Mouse (Mus musculus): ENCODE results near the gene Ankrd40. TPM values are rescaled to one million over a fixed set of nuclear protein-coding genes. Genes with fewer than 3 reads are reported as not detected.

Gene Ankrd40
- polyA plus RNA-seq, 1 experiment from 2014 or later = 11.1 TPM

DNA sequence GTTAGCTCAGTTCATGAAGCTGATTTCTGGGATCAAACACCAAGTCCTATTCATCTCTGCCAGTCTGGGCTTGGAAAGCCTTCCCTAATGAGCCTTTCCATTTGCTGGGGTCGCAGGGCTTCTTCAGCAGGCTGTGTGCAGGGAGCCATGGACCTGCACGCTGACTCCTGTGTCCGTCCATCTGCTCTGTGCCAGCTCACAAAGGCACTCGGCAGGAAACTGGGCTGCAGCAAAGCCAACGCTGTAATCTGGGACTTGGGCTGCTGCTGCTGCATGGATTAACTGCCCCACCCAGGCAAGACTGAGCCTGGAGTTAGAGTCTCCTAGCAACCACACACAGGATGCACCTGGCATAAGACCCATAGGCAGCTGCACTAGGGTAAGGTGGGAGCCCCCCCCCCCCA is 16.2 kb downstream of the Ankrd40 start:
- no peaks in the 10 kb centered on the region for H3K27me3 ChIP-seq (ENCODE audit: control insufficient read depth, insufficient read depth, low read length)
- no peak overlapping the region for H3K4me3 ChIP-seq (replicated peaks; ENCODE audit: low read length)
- H3K27ac ChIP-seq (ENCODE audit: low read length) = no peak overlapping the region
- H3K9me3 ChIP-seq (replicated peaks; ENCODE audit: control insufficient read depth, low read length) = no peaks in the 10 kb centered on the region
- no peak overlapping the region for H3K4me2 ChIP-seq (ENCODE audit: low read depth, low read length)
- ATAC-seq (ENCODE audit: insufficient read depth, low FRiP score) = no peak
- H3K9ac ChIP-seq (ENCODE audit: low read length) = no peak overlapping the region
- H3K4me1 ChIP-seq (ENCODE audit: control insufficient read depth, insufficient read depth, low read length) = peaks cover 32% of the 10 kb centered on the region
- H3K36me3 ChIP-seq (ENCODE audit: control insufficient read depth, insufficient read depth, low read length) = peaks cover 11% of the 10 kb centered on the region; the same call in 1 of the 2 replicates
- WGBS = 37% methylated on average over 5 of the region's 5 CpGs

GRCm38 (mm10) chr11:94344470-94344869 is 16.7 kb downstream of the Ankrd40 start:
- no peak overlapping the region for H3K9ac ChIP-seq (ENCODE audit: low read length)
- no peak overlapping the region for H3K4me3 ChIP-seq (replicated peaks; ENCODE audit: low read length)
- H3K4me2 ChIP-seq (ENCODE audit: low read depth, low read length) = no peak overlapping the region
- no peaks in the 10 kb centered on the region for H3K9me3 ChIP-seq (replicated peaks; ENCODE audit: control insufficient read depth, low read length)
- H3K4me1 ChIP-seq (ENCODE audit: control insufficient read depth, insufficient read depth, low read length) = peaks cover 32% of the 10 kb centered on the region
- H3K27ac ChIP-seq (ENCODE audit: low read length) = no peak overlapping the region
- no peaks in the 10 kb centered on the region for H3K27me3 ChIP-seq (ENCODE audit: control insufficient read depth, insufficient read depth, low read length)
- no peak for ATAC-seq (ENCODE audit: insufficient read depth, low FRiP score)
- 48% methylated on average over 1 of the region's 1 CpGs for WGBS
- H3K36me3 ChIP-seq (ENCODE audit: control insufficient read depth, insufficient read depth, low read length) = peaks cover 6% of the 10 kb centered on the region; the same call in 1 of the 2 replicates

- no peak overlapping the region for H3K4me2 ChIP-seq (ENCODE audit: low read depth, low read length)
- 73% methylated on average over 10 of the region's 10 CpGs for WGBS
- ATAC-seq (ENCODE audit: insufficient read depth, low FRiP score) = no peak
- H3K9ac ChIP-seq (ENCODE audit: low read length) = no peak overlapping the region
- H3K27ac ChIP-seq (ENCODE audit: low read length) = peak overlapping the region; percentile 75
- H3K36me3 ChIP-seq (ENCODE audit: control insufficient read depth, insufficient read depth, low read length) = no peaks in the 10 kb centered on the region
- H3K9me3 ChIP-seq (replicated peaks; ENCODE audit: control insufficient read depth, low read length) = no peaks in the 10 kb centered on the region
- H3K4me3 ChIP-seq (replicated peaks; ENCODE audit: low read length) = no peak overlapping the region
- no peaks in the 10 kb centered on the region for H3K27me3 ChIP-seq (ENCODE audit: control insufficient read depth, insufficient read depth, low read length)
- peaks cover 28% of the 10 kb centered on the region for H3K4me1 ChIP-seq (ENCODE audit: control insufficient read depth, insufficient read depth, low read length)
These were observed 18.1 kb downstream of the Ankrd40 start for GRCm38 (mm10) chr11:94345926-94346325.

DNA sequence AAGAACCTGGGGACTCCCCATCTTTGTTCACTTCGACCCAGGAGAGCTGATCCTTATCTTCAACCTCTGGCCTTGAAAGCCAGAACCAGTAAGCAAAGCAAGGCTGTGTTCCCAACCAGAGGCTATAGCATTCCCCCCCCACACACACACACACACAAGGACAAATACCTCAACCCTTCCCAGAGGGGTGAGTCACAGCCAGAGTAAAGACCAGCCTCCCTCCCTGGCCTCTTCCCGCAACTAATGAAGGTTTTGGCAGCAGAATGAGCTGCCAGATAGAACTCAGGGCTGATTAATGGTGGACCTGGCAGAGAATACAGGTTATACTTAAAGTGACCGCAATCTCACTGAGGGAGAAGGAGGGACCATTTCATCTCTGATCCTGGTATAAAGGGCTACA is 18.8 kb downstream of the Ankrd40 start:
- 19% methylated on average over 3 of the region's 3 CpGs for WGBS
- Histone ChIP-seq H3K4me3 (replicated peaks; ENCODE audit: low read length) (no peak overlapping the region), H3K27me3 (ENCODE audit: control insufficient read depth, insufficient read depth, low read length) (no peaks in the 10 kb centered on the region), H3K27ac (ENCODE audit: low read length) (peak overlapping the region; percentile 80), H3K4me2 (ENCODE audit: low read depth, low read length) (no peak overlapping the region; the same call in 1 of the 2 replicates), H3K4me1 (ENCODE audit: control insufficient read depth, insufficient read depth, low read length) (peaks cover 27% of the 10 kb centered on the region), H3K9ac (ENCODE audit: low read length) (no peak overlapping the region), H3K9me3 (replicated peaks; ENCODE audit: control insufficient read depth, low read length) (no peaks in the 10 kb centered on the region), H3K36me3 (ENCODE audit: control insufficient read depth, insufficient read depth, low read length) (no peaks in the 10 kb centered on the region)
- ATAC-seq (ENCODE audit: insufficient read depth, low FRiP score) = peak; percentile 90

GRCm38 (mm10) chr11:94347063-94347575 is 19.3 kb downstream of the Ankrd40 start:
- H3K4me3 ChIP-seq (replicated peaks; ENCODE audit: low read length) = no peak overlapping the region
- H3K4me2 ChIP-seq (ENCODE audit: low read depth, low read length) = no peak overlapping the region; the same call in 1 of the 2 replicates
- H3K4me1 ChIP-seq (ENCODE audit: control insufficient read depth, insufficient read depth, low read length) = peaks cover 24% of the 10 kb centered on the region
- peak overlapping the region; percentile 80 for H3K27ac ChIP-seq (ENCODE audit: low read length)
- H3K9me3 ChIP-seq (replicated peaks; ENCODE audit: control insufficient read depth, low read length) = no peaks in the 10 kb centered on the region
- H3K27me3 ChIP-seq (ENCODE audit: control insufficient read depth, insufficient read depth, low read length) = no peaks in the 10 kb centered on the region
- no peaks in the 10 kb centered on the region for H3K36me3 ChIP-seq (ENCODE audit: control insufficient read depth, insufficient read depth, low read length)
- WGBS = 59% methylated on average over 7 of the region's 7 CpGs
- no peak for ATAC-seq (ENCODE audit: insufficient read depth, low FRiP score)
- H3K9ac ChIP-seq (ENCODE audit: low read length) = no peak overlapping the region

DNA sequence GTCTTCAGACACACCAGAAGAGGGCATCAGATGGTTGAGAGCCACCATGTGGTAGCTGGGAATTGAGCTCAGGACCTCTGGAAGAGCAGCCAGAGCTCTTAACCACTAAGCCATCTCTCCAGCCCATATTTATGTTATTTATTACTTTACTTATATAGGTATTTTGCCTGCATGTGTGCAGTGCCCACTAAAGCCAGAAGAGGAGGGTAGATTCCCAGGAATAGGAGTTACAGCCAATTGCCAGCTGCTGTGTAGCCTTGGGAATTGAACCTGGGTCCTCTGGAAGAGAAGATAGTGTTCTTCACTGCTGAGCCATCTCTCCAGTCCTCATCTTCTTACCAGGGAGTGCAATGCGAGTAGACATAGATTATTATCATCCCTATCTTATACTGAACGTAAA is 22.0 kb downstream of the Ankrd40 start:
- Histone ChIP-seq H3K9me3 (replicated peaks; ENCODE audit: control insufficient read depth, low read length) (no peaks in the 10 kb centered on the region), H3K36me3 (ENCODE audit: control insufficient read depth, insufficient read depth, low read length) (no peaks in the 10 kb centered on the region), H3K4me3 (replicated peaks; ENCODE audit: low read length) (no peak overlapping the region), H3K4me1 (ENCODE audit: control insufficient read depth, insufficient read depth, low read length) (peaks cover 20% of the 10 kb centered on the region), H3K4me2 (ENCODE audit: low read depth, low read length) (no peak overlapping the region), H3K9ac (ENCODE audit: low read length) (no peak overlapping the region), H3K27ac (ENCODE audit: low read length) (no peak overlapping the region), H3K27me3 (ENCODE audit: control insufficient read depth, insufficient read depth, low read length) (no peaks in the 10 kb centered on the region)
- WGBS = 86% methylated on average over 2 of the region's 2 CpGs
- no peak for ATAC-seq (ENCODE audit: insufficient read depth, low FRiP score)

DNA sequence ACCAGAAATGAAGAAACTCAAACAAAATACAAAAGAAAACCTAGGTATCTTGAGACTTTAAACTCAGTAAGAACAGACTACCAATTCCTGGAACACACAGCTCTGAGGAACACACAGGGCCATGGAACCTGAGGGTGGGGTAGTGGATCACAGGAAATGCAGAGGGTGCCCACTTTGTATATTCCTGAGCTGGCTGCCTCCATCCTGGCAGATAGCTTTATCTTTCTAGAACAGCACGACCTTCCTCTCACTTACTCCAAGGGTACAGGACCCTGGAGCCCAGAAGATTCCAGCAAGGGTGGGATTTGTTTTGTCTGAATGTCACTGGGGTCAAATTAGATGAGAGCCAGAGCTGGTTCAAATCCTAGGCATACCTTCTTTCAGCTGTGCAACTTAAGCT is 22.5 kb downstream of the Ankrd40 start:
- Histone ChIP-seq H3K27ac (ENCODE audit: low read length) (no peak overlapping the region), H3K36me3 (ENCODE audit: control insufficient read depth, insufficient read depth, low read length) (no peaks in the 10 kb centered on the region), H3K4me3 (replicated peaks; ENCODE audit: low read length) (no peak overlapping the region), H3K27me3 (ENCODE audit: control insufficient read depth, insufficient read depth, low read length) (no peaks in the 10 kb centered on the region), H3K9me3 (replicated peaks; ENCODE audit: control insufficient read depth, low read length) (no peaks in the 10 kb centered on the region), H3K9ac (ENCODE audit: low read length) (no peak overlapping the region), H3K4me2 (ENCODE audit: low read depth, low read length) (no peak overlapping the region), H3K4me1 (ENCODE audit: control insufficient read depth, insufficient read depth, low read length) (peaks cover 20% of the 10 kb centered on the region)
- ATAC-seq (ENCODE audit: insufficient read depth, low FRiP score) = no peak
- WGBS = 54% methylated on average over 1 of the region's 1 CpGs

DNA sequence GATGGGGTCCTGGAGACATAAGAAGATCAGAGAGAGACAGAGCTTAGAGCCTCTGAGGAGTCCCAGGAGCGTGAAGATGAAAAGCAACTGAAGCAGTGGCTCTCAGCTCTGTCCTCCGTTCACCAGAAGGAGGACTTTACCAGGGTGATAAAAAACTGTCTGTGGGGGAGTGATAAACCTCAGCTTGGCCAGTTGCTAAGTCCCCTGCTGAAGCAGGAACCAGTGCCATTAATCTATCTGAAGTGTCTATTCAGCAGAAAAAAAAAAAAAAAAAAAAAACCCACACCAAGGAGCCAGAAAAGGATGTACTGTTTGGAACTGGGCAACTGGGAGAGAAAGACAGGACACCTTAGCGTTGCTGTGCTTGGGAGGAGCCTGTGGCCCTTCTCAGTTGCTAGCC is 23.3 kb downstream of the Ankrd40 start:
- no peaks in the 10 kb centered on the region for H3K27me3 ChIP-seq (ENCODE audit: control insufficient read depth, insufficient read depth, low read length)
- no peak overlapping the region for H3K4me3 ChIP-seq (replicated peaks; ENCODE audit: low read length)
- ATAC-seq (ENCODE audit: insufficient read depth, low FRiP score) = no peak
- WGBS = 34% methylated on average over 3 of the region's 3 CpGs
- H3K27ac ChIP-seq (ENCODE audit: low read length) = no peak overlapping the region
- peaks cover 15% of the 10 kb centered on the region for H3K4me1 ChIP-seq (ENCODE audit: control insufficient read depth, insufficient read depth, low read length)
- H3K9ac ChIP-seq (ENCODE audit: low read length) = no peak overlapping the region
- no peaks in the 10 kb centered on the region for H3K9me3 ChIP-seq (replicated peaks; ENCODE audit: control insufficient read depth, low read length)
- no peak overlapping the region for H3K4me2 ChIP-seq (ENCODE audit: low read depth, low read length)
- H3K36me3 ChIP-seq (ENCODE audit: control insufficient read depth, insufficient read depth, low read length) = no peaks in the 10 kb centered on the region

DNA sequence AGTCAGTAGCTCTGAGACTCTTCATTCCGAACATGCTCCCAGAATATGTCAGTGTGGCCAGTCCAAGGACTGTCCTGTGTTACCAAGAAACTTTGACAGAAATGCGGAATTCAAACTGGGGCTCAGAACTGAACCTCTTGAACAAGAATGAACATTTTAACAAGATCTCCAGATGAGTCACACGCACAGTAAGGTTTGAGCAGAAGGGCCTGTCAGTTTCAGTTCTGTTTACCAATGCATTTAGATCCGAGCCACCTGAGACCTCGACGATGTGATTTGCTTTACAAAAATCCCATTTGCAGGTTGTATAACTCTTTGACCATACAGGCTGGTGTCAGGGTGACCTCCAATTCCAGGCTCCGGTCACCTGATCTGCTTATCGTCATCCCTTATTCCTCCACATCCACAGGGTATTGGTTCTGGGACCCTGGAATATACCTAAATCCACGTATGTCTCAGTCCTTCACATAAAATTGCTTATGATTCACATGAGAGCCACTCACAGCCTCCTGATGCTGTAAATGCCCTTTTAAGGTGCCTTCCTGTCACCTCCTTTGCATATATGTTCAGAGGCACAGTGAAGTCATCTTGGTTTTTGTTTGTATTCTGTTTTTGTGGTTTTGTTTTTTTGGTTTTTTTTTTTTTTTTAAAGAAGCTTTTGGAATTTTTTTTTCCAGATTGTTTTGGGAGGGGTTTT is 27.9 kb downstream of the Ankrd40 start:
- Histone ChIP-seq H3K36me3 (ENCODE audit: control insufficient read depth, insufficient read depth, low read length) (no peaks in the 10 kb centered on the region), H3K9ac (ENCODE audit: low read length) (no peak overlapping the region), H3K27ac (ENCODE audit: low read length) (no peak overlapping the region), H3K9me3 (replicated peaks; ENCODE audit: control insufficient read depth, low read length) (no peaks in the 10 kb centered on the region), H3K4me2 (ENCODE audit: low read depth, low read length) (no peak overlapping the region), H3K27me3 (ENCODE audit: control insufficient read depth, insufficient read depth, low read length) (no peaks in the 10 kb centered on the region), H3K4me3 (replicated peaks; ENCODE audit: low read length) (no peak overlapping the region), H3K4me1 (ENCODE audit: control insufficient read depth, insufficient read depth, low read length) (no peaks in the 10 kb centered on the region)
- ATAC-seq (ENCODE audit: insufficient read depth, low FRiP score) = no peak
- WGBS = 68% methylated on average over 9 of the region's 9 CpGs

Measured in stomach, embryonic 16.5 days (tissue).